Mouse (Mus musculus) CH12.LX (cell line): ENCODE measurements at regions not wholly inside any gene's neighbourhood (a gene's known extent, or its start where the extent isn't known, plus 50 kb on each side); places are given as distances from the start of the nearest gene placed in this dataset.

Experiments
- DNase-seq: peaks from one replicate; pipeline ENCODE4 v3.0.0-alpha.2; 2013; ENCODE audit errors: extremely low read depth
- H3K27ac ChIP-seq: 2 replicates; pipeline ENCODE4 v1.5.1; 2012; ENCODE audit warnings: low read depth, mild to moderate bottlenecking, control low read depth, moderate library complexity; ENCODE audit not compliant: insufficient read depth
- H3K27me3 ChIP-seq: replicated peaks from 2 replicates; pipeline ENCODE3; 2012; ENCODE audit warnings: inconsistent platforms
- H3K36me3 ChIP-seq, 2 experiments: replicated peaks in 1 of 2; 2 replicates each; pipeline versions ENCODE3 to v1.6.1; 2012; ENCODE audit warnings: inconsistent platforms in 1 of 2, low read length in 1 of 2, mild to moderate bottlenecking in 1 of 2, mixed read lengths in 1 of 2, moderate library complexity in 1 of 2; ENCODE audit not compliant: control insufficient read depth in 1 of 2, insufficient read depth in 1 of 2
- H3K4me1 ChIP-seq, 2 experiments: 2 replicates each; pipeline ENCODE4 v1.6.1; 2012; ENCODE audit warnings: inconsistent platforms in 1 of 2, moderate library complexity in 1 of 2; ENCODE audit not compliant: insufficient read depth in 2 of 2, control insufficient read depth in 1 of 2
- H3K4me2 ChIP-seq: 2 replicates; pipeline ENCODE4 v1.6.1; 2012; ENCODE audit warnings: low read depth, mild to moderate bottlenecking, control low read depth; ENCODE audit not compliant: poor library complexity, insufficient read depth, severe bottlenecking
- H3K4me3 ChIP-seq, 3 experiments: fragments of 150-350 bp in 1 of 3; sonication (generic) in 1 of 3; replicated peaks in 1 of 3; 2 replicates each; pipeline versions ENCODE3 to v1.5.1; 2011 to 2012; ENCODE audit warnings: low read depth in 2 of 3, low read length in 2 of 3, mild to moderate bottlenecking in 2 of 3, moderate library complexity in 2 of 3, control low read depth in 1 of 3, improper control_type of control experiment in 1 of 3, inconsistent platforms in 1 of 3, mixed read lengths in 1 of 3; ENCODE audit not compliant: poor library complexity in 1 of 3
- H3K79me2 ChIP-seq: replicated peaks from 2 replicates; pipeline ENCODE4 v1.6.1; 2012; ENCODE audit warnings: mild to moderate bottlenecking, moderate library complexity; ENCODE audit not compliant: control insufficient read depth, poor library complexity, insufficient read depth, severe bottlenecking; ENCODE audit errors: extremely low read depth
- H3K9ac ChIP-seq: 2 replicates; pipeline ENCODE4 v1.6.1; 2012; ENCODE audit warnings: low read depth, mild to moderate bottlenecking, control low read depth, moderate library complexity; ENCODE audit not compliant: insufficient read depth
- H3K9me3 ChIP-seq: replicated peaks from 2 replicates; pipeline ENCODE3; 2012; ENCODE audit warnings: low read length, inconsistent platforms, mixed read lengths
- BHLHE40 ChIP-seq: IDR thresholded peaks from 2 replicates; pipeline ENCODE4 v1.6.1; 2011; ENCODE audit warnings: mild to moderate bottlenecking, low read depth, low read length, improper control_type of control experiment
- CTCF ChIP-seq, 2 experiments: IDR thresholded peaks in 1 of 2; conservative IDR thresholded peaks in 1 of 2; 2 replicates each; pipeline ENCODE4 v1.5.1; 2011 to 2012; ENCODE audit warnings: low read depth in 2 of 2, low read length in 2 of 2, improper control_type of control experiment in 1 of 2, inconsistent platforms in 1 of 2, mild to moderate bottlenecking in 1 of 2, moderate library complexity in 1 of 2
- HCFC1 ChIP-seq: IDR thresholded peaks from 2 replicates; pipeline ENCODE4 v1.6.1; 2012; ENCODE audit warnings: low read depth, mild to moderate bottlenecking, inconsistent platforms, low read length, improper control_type of control experiment
- KAT2A ChIP-seq: IDR thresholded peaks from 2 replicates; pipeline ENCODE4 v1.6.1; 2012; ENCODE audit warnings: low read length, improper control_type of control experiment, inconsistent platforms; ENCODE audit not compliant: insufficient replicate concordance
- MAFK ChIP-seq: IDR thresholded peaks from 2 replicates; pipeline ENCODE4 v1.6.1; 2011; ENCODE audit warnings: low read length, improper control_type of control experiment; ENCODE audit not compliant: insufficient replicate concordance
- MEF2A ChIP-seq: IDR thresholded peaks from 2 replicates; pipeline ENCODE4 v1.6.1; 2014; ENCODE audit warnings: low read depth, mild to moderate bottlenecking, inconsistent platforms, low read length, improper control_type of control experiment, borderline replicate concordance
- MXI1 ChIP-seq: IDR thresholded peaks from 2 replicates; pipeline ENCODE4 v1.6.1; 2011; ENCODE audit warnings: mild to moderate bottlenecking, low read depth, low read length, improper control_type of control experiment
- MYC ChIP-seq: IDR thresholded peaks from 2 replicates; pipeline ENCODE4 v1.6.1; 2011; ENCODE audit warnings: low read depth, mild to moderate bottlenecking, improper control_type of control experiment, low read length
- NELFE ChIP-seq: IDR thresholded peaks from 2 replicates; pipeline ENCODE4 v1.6.1; 2011; ENCODE audit warnings: low read depth, low read length, improper control_type of control experiment
- SMC3 ChIP-seq: IDR thresholded peaks from 2 replicates; pipeline ENCODE4 v1.6.1; 2011; ENCODE audit warnings: low read depth, low read length, improper control_type of control experiment
- TBP ChIP-seq: conservative IDR thresholded peaks from 2 replicates; pipeline ENCODE4 v1.6.1; 2011; ENCODE audit warnings: low read depth, low read length, improper control_type of control experiment
- TCF12 ChIP-seq: IDR thresholded peaks from 2 replicates; pipeline ENCODE4 v1.6.1; 2014; ENCODE audit warnings: low read depth, mild to moderate bottlenecking, inconsistent platforms, low read length, improper control_type of control experiment
- UBTF ChIP-seq: IDR thresholded peaks from 2 replicates; pipeline ENCODE4 v1.6.1; 2012; ENCODE audit warnings: low read depth, mild to moderate bottlenecking, inconsistent platforms, low read length, improper control_type of control experiment, moderate library complexity
- USF1 ChIP-seq: IDR thresholded peaks from 2 replicates; pipeline ENCODE4 v1.6.1; 2014; ENCODE audit warnings: low read depth, mild to moderate bottlenecking, inconsistent platforms, low read length, improper control_type of control experiment
- USF2 ChIP-seq: conservative IDR thresholded peaks from 2 replicates; pipeline ENCODE4 v1.6.1; 2011; ENCODE audit warnings: low read depth, low read length, improper control_type of control experiment
- ZC3H11A ChIP-seq: IDR thresholded peaks from 2 replicates; pipeline ENCODE4 v1.6.1; 2012; ENCODE audit warnings: low read depth, mild to moderate bottlenecking, inconsistent platforms, low read length, improper control_type of control experiment
- ZNF384 ChIP-seq: IDR thresholded peaks from 2 replicates; pipeline ENCODE4 v1.6.1; 2012; ENCODE audit warnings: low read depth, low read length, improper control_type of control experiment, inconsistent platforms
- dilution Hi-C: fragments of 300-500 bp; cut with MboI; formaldehyde crosslinking; loops from 2 replicates; pipeline ENCODE4 v1.14.3; 2020; ENCODE audit warnings: low sequenced_read_pairs; ENCODE audit not compliant: extremely low pct_unique_long_range_greater_than_20kb, extremely low pct_ligation_motif_present
- in situ Hi-C: fragments of 300-500 bp; cut with MboI; formaldehyde crosslinking; loops from 3 replicates; pipeline ENCODE4 v1.14.3; 2019; ENCODE audit warnings: low sequenced_read_pairs, low pct_ligation_motif_present, low pct_unique_long_range_greater_than_20kb, mixed read lengths

DNA sequence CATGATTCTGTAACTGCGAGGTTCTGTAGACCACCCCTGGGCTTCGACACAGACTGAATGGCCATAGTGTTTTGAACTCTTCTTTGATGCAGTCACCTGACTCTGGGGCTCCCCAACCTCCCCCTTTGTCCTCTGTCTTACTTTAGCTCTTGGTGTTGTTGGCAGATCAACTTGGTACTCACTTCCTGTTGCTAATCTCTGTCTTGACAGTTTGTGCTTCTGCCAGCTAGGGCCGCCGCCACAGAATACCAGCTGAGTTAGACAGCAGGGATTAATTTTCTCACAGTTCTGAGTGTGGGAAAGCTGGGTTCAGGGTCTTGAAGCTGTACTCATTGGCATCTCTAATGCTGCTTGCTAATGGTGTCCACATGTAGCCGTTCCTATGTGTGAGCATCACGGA lies 125.6 kb downstream of the Gm11077 start:
- Histone ChIP-seq H3K27me3 (no peaks in the 10 kb centered on the region), H3K4me3 (no peak overlapping the region), H3K9me3 (peaks cover 3% of the 10 kb centered on the region), H3K79me2 (no peaks in the 10 kb centered on the region), H3K4me1 (peaks cover 2 to 11% of the 10 kb centered on the region in 2 experiments; a peak in 1 of 4 replicates), H3K27ac (no peak overlapping the region), H3K9ac (no peak overlapping the region), H3K36me3 (no peaks in the 10 kb centered on the region), H3K4me2 (no peak overlapping the region)
- dilution Hi-C loops (no loop called here), in situ Hi-C loops (loop anchor here (10.0 kb wide), 1 partner anchor 70 kb away; no protein-coding TSS in a partner anchor)
- DNase-seq, result no peak
- no peak for TF ChIP-seq MYC
- no peak for TF ChIP-seq CTCF (conservative IDR thresholded peaks at IDR 0.05 in 1 of 2, IDR thresholded peaks at IDR 0.05 in 1 of 2; ENCODE audit: low read depth in 2 of 2, low read length in 2 of 2)
- no peak for TF ChIP-seq ZNF384
- no peak for TF ChIP-seq HCFC1
- TF ChIP-seq ZC3H11A, result no peak
- no peak for TF ChIP-seq USF1
- TF ChIP-seq KAT2A, result no peak

DNA sequence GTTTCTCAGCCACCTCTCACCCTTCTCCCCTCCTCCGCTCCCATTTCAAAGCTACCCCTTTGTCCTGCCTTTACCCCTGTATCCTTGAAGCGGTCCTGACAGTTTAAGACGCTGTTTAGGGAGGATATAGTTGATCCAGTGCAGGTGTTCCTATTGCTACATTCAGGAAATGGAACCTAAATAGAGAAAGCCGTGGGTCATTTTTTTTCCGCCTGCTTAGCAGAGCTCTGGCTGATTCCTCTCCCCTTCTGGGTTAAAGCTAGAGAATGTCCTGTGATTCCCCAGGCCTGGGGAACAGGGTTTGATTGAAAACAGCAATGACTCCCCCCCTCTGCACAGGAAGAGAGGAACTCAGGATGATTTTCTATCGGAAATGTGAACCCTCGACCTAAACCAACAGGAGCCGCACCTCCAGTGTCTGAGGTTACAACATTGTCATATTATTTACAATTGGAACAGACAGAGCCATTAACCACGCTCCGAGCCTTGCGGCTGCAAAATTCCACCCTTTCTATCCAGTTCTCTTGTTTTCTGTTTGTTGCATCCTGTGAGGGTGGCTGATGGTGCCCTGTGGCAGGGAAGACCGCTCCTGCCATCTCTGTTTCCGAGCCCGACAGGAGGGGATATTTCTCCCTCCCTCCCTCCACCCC lies 127.5 kb downstream of the Gm11077 start:
- H3K4me2 ChIP-seq, result no peak overlapping the region

More for the DNA sequence above, 127.5 kb downstream of the Gm11077 start:
- Histone ChIP-seq H3K27me3 (no peaks in the 10 kb centered on the region), H3K4me1 (peaks cover 2 to 11% of the 10 kb centered on the region in 2 experiments; a peak in 1 of 4 replicates), H3K79me2 (no peaks in the 10 kb centered on the region), H3K9ac (no peak overlapping the region), H3K27ac (no peak overlapping the region), H3K4me3 (no peak overlapping the region), H3K36me3 (no peaks in the 10 kb centered on the region), H3K9me3 (no peaks in the 10 kb centered on the region)
- TF ChIP-seq HCFC1, result no peak
- TF ChIP-seq MAFK, result no peak
- no peak for TF ChIP-seq TCF12
- no peak for TF ChIP-seq CTCF (conservative IDR thresholded peaks at IDR 0.05 in 1 of 2, IDR thresholded peaks at IDR 0.05 in 1 of 2; ENCODE audit: low read depth in 2 of 2, low read length in 2 of 2)
- TF ChIP-seq KAT2A, result no peak
- no peak for TF ChIP-seq NELFE
- TF ChIP-seq TBP, result no peak
- TF ChIP-seq BHLHE40, result no peak
- no peak for TF ChIP-seq USF2
- no peak for TF ChIP-seq SMC3
- TF ChIP-seq UBTF, result no peak
- TF ChIP-seq ZC3H11A, result no peak
- TF ChIP-seq MXI1, result no peak
- no peak for TF ChIP-seq USF1
- no peak for TF ChIP-seq MEF2A
- dilution Hi-C loops (no loop called here), in situ Hi-C loops (loop anchor here (10.0 kb wide), 1 partner anchor 72 kb away; no protein-coding TSS in a partner anchor)
- DNase-seq, result no peak
